Mouse (Mus musculus) hindlimb bud, embryonic 11.5 days (tissue): ENCODE data around the gene Scamp1.

Source experiments
- DNase-seq: peaks from one replicate; pipeline ENCODE4 v3.0.0-alpha.2; 2012; ENCODE audit warnings: low read depth, low spot score; ENCODE audit errors: extremely low spot score

Gene Scamp1

GRCm38 (mm10) chr13:94239488-94239887 lies 46.2 kb downstream of the Scamp1 start:
- DNase-seq, result no peak

- DNase-seq, result no peak
Observed at GRCm38 (mm10) chr13:94231871-94232270, 53.8 kb downstream of the Scamp1 start.

- no peak for DNase-seq
Observed at GRCm38 (mm10) chr13:94224717-94225705, 60.6 kb downstream of the Scamp1 start.

- DNase-seq, result no peak
Observed at GRCm38 (mm10) chr13:94223609-94224008, 62.0 kb downstream of the Scamp1 start.

- no peak for DNase-seq
Observed at GRCm38 (mm10) chr13:94212716-94213115, 72.9 kb downstream of the Scamp1 start.

GRCm38 (mm10) chr13:94212179-94212578 lies 73.5 kb downstream of the Scamp1 start:
- DNase-seq, result no peak

- DNase-seq, result no peak
Observed at GRCm38 (mm10) chr13:94211236-94212119, 74.2 kb downstream of the Scamp1 start.

GRCm38 (mm10) chr13:94208892-94209291 lies 76.8 kb downstream of the Scamp1 start:
- no peak for DNase-seq

GRCm38 (mm10) chr13:94207973-94208372 lies 77.7 kb downstream of the Scamp1 start:
- DNase-seq, result no peak

- peak; percentile 47 for DNase-seq
Observed at GRCm38 (mm10) chr13:94205234-94205633, 80.4 kb downstream of the Scamp1 start.

GRCm38 (mm10) chr13:94199829-94200228 lies 85.8 kb downstream of the Scamp1 start:
- no peak for DNase-seq

- DNase-seq, result no peak
Observed at GRCm38 (mm10) chr13:94198616-94199015, 87.0 kb downstream of the Scamp1 start.

- no peak for DNase-seq
Observed at GRCm38 (mm10) chr13:94193227-94193626, 92.4 kb downstream of the Scamp1 start.

GRCm38 (mm10) chr13:94190386-94190785 lies 95.3 kb downstream of the Scamp1 start:
- no peak for DNase-seq

- DNase-seq, result no peak
Observed at GRCm38 (mm10) chr13:94188200-94189086, 97.2 kb downstream of the Scamp1 start.

- DNase-seq, result no peak
Observed at GRCm38 (mm10) chr13:94185631-94186030, 100.0 kb downstream of the Scamp1 start.

GRCm38 (mm10) chr13:94184726-94185456 lies 100.8 kb downstream of the Scamp1 start:
- DNase-seq, result no peak

GRCm38 (mm10) chr13:94183372-94184021 lies 102.2 kb downstream of the Scamp1 start:
- DNase-seq, result no peak

GRCm38 (mm10) chr13:94182026-94182425 lies 103.6 kb downstream of the Scamp1 start:
- DNase-seq, result no peak
